Mouse (Mus musculus) C3H10T1/2 (cell line): Measurements from ENCODE around the gene Pom121. TPM values are rescaled to one million over a fixed set of nuclear protein-coding genes. Genes with fewer than 3 reads are reported as not detected.

Experiments
- polyA plus RNA-seq, 2 experiments: library from polyadenylated mRNA; unstranded; fragments of >200 nt; fragmentation: generic; extraction: Trizol; gene quantifications; one replicate each; pipeline ENCODE4 v1.2.1; 2012; ENCODE audit warnings: missing spikeins in 2 of 2

The Pom121 gene
- polyA plus RNA-seq, result 10 to 100 TPM in 1 of 2 experiments, 1 to 10 TPM in 1; 5.6 to 13.6 TPM

DNA sequence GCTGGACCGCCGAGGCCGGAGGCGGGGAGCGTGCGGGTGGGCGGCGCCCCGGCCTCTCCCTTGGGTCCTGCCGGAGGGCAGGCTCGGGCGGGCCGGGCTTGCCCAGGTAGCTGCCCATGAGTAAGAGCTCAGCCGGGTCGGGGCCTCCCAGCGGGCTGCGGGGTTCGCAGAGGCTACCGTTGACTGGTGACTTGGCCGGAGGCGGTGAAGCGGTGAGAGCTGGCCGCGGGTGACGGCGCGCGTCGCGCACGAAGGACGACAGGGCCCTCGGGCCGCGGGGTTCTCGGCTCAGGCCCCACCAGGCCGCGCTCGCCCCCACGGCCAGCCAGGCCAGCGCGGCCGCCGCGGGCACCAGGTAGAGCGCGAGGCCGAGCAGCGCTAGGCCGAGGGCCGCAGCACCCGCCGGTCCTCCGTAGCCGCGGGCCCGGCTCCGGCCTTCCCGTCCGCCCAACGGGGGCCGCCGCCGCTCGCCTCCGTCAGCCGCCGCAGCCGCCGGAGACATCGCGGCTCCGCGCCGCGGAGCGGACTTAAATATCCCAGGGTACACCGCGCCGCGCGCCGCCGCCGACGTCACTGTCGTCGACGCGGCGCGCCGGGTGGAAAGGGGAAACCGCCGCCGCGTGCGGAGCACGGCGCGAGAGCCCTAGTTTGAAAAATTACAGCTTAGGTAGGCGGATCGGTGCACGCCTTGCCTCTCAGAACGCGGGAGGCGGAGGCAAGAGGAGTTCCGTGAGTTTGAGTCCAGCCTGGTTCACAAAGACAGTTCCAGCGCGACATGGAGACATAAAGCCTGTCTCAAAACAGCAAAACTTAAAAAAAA lies at the start of gene Pom121:
TSS of gene Pom121 (minus strand) at position 543 of the 820 bp plus-strand sequence.

DNA sequence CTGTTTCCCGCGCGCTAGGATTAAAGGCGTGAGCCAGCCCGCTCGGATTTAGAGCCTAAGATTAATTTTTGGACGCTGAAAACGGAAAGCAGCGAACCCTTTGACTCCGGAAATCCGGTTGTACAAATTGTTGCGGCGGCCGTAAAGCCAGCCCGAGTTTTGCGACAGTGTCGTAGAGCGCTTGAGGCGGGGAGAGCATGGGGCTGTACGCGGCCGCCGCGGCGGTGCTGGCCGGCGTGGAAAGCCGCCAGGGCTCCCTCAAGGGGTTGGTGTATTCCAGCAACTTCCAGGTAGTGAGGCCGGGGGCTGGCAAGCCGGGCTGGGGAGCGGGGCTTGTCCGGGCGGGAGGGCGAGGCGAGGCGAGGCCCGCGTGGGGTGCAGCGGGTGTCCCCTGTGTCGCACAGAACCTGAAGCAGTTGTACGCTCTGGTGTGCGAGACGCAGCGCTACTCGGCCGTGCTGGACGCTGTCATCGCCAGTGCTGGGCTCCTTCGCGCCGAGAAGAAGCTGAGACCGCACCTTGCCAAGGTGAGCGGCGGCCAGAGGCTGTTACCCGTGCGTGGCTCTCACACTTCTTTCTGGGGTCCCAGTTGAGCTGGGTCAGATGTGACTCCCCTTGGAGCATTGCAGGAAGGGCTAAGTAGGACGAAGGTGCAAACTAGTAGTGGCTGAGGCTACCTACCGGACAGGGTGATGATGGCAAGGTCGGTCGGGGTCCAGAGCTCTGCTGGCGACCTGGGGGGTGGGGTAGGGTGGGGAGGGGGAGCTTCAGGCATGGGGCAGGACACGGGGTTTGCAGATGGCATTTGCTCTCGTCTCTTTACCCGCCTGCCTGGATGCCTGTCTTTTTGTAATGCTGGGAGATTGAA lies 24.3 kb downstream of the Pom121 start, which contains the start of gene Nsun5:
TSS of gene Nsun5 (plus strand) at position 167 of the 868 bp plus-strand sequence.

DNA sequence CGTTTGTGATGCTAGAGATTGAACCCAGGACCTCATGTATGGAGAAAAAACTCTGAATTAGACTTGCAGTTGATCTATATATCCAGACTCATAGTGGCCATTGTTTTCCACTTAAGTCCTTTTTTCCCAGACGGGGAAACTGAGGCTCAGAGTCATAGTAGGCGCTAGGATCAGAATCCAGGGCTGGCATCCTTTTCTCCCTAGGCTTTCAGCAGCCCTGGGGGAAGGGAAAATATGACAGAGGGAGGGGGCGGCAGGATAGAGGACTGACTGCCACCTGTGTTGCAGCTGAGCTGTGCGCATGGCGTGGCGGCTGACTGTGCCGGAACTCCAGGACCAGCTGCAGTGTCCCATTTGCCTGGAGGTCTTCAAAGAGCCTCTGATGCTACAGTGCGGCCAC lies 41.4 kb downstream of the Pom121 start, which contains the start of gene Trim50:
TSS of gene Trim50 (plus strand) at position 301 of the 400 bp plus-strand sequence.

GRCm38 (mm10) chr5:135349862-135350261 lies 44.5 kb downstream of the Pom121 start, which contains the start of gene Fkbp6:
Fkbp6 (minus strand) TSS chr5:135350044.

Other genes starting within 250 kb of the Pom121 start
- 10 to 100 TPM in 1 of 2 experiments, 1 to 10 TPM in 1; 6.8 to 10.3 TPM for gene Tbl2, start 244.9 kb downstream of the Pom121 start, polyA plus RNA-seq
- gene Bcl7b, start 226.3 kb downstream of the Pom121 start, polyA plus RNA-seq, result 10 to 100 TPM; 44.8 to 53.4 TPM
- 10 to 100 TPM in 1 of 2 experiments, 1 to 10 TPM in 1; 3.9 to 29.9 TPM for gene Baz1b, start 207.3 kb downstream of the Pom121 start, polyA plus RNA-seq
- 1 to 10 TPM in 1 of 2 experiments, under 1 TPM in 1; 0.63 to 6.3 TPM for gene Fzd9, start 143.3 kb downstream of the Pom121 start, polyA plus RNA-seq
- gene Fkbp6, start 44.5 kb downstream of the Pom121 start, polyA plus RNA-seq, result not detected
- gene Trim50, start 41.3 kb downstream of the Pom121 start, polyA plus RNA-seq, result not detected
- 10 to 100 TPM; 24.2 to 33.1 TPM for gene Nsun5, start 24.6 kb downstream of the Pom121 start, polyA plus RNA-seq
- gene Hip1, start 150.6 kb upstream of the Pom121 start, polyA plus RNA-seq, result 10 to 100 TPM in 1 of 2 experiments, 1 to 10 TPM in 1; 7.4 to 16.2 TPM
- gene Ccl26, start 169.0 kb upstream of the Pom121 start, polyA plus RNA-seq, result not detected
- gene Ccl24, start 178.5 kb upstream of the Pom121 start, polyA plus RNA-seq, result not detected
- gene Rhbdd2, start 238.1 kb upstream of the Pom121 start, polyA plus RNA-seq, result 10 to 100 TPM in 1 of 2 experiments, 1 to 10 TPM in 1; 7.8 to 14.4 TPM